Mouse (Mus musculus): ENCODE results near the gene Syn2. TPM values are rescaled to one million over a fixed set of nuclear protein-coding genes. Genes with fewer than 3 reads are reported as not detected.

Syn2 gene
- polyA plus RNA-seq, 1 experiment from 2014 or later: 0.71 TPM

- H3K36me3 ChIP-seq: no peaks in the 10 kb centered on the region
- ATAC-seq (ENCODE audit: insufficient number of reproducible peaks, insufficient read depth, low FRiP score, low TSS enrichment, low read depth): no peak
- no peak overlapping the region for H3K27ac ChIP-seq
- H3K27me3 ChIP-seq: no peaks in the 10 kb centered on the region
- H3K9me3 ChIP-seq: no peaks in the 10 kb centered on the region
- H3K4me1 ChIP-seq (replicated peaks): peaks cover 16% of the 10 kb centered on the region
- H3K4me3 ChIP-seq (replicated peaks): no peak overlapping the region
- 86% methylated on average over 9 of the region's 9 CpGs for WGBS
- H3K9ac ChIP-seq (replicated peaks): no peak overlapping the region
- H3K4me2 ChIP-seq: no peak overlapping the region
Observed at GRCm38 (mm10) chr6:115274705-115275104, 140.0 kb downstream of the Syn2 start.

- 89% methylated on average over 10 of the region's 10 CpGs for WGBS
- H3K4me3 ChIP-seq (replicated peaks): no peak overlapping the region
- H3K9me3 ChIP-seq: no peaks in the 10 kb centered on the region
- no peaks in the 10 kb centered on the region for H3K36me3 ChIP-seq
- H3K4me1 ChIP-seq (replicated peaks): peaks cover 13% of the 10 kb centered on the region
- ATAC-seq (ENCODE audit: insufficient number of reproducible peaks, insufficient read depth, low FRiP score, low TSS enrichment, low read depth): no peak
- no peak overlapping the region for H3K9ac ChIP-seq (replicated peaks)
- no peak overlapping the region for H3K27ac ChIP-seq
- H3K27me3 ChIP-seq: no peaks in the 10 kb centered on the region
- no peak overlapping the region for H3K4me2 ChIP-seq
Observed at GRCm38 (mm10) chr6:115275116-115275815, 140.6 kb downstream of the Syn2 start.

GRCm38 (mm10) chr6:115278086-115278485, 143.4 kb downstream of the Syn2 start:
- no peaks in the 10 kb centered on the region for H3K9me3 ChIP-seq
- H3K36me3 ChIP-seq: no peaks in the 10 kb centered on the region
- H3K4me3 ChIP-seq (replicated peaks): no peak overlapping the region
- no peak overlapping the region for H3K27ac ChIP-seq
- no peak overlapping the region for H3K4me2 ChIP-seq
- 83% methylated on average over 8 of the region's 8 CpGs for WGBS
- H3K9ac ChIP-seq (replicated peaks): no peak overlapping the region
- ATAC-seq (ENCODE audit: insufficient number of reproducible peaks, insufficient read depth, low FRiP score, low TSS enrichment, low read depth): no peak
- H3K4me1 ChIP-seq (replicated peaks): no peaks in the 10 kb centered on the region
- H3K27me3 ChIP-seq: no peaks in the 10 kb centered on the region

- Histone ChIP-seq H3K9ac (replicated peaks) (no peak overlapping the region), H3K4me3 (replicated peaks) (no peak overlapping the region), H3K36me3 (no peaks in the 10 kb centered on the region), H3K27ac (no peak overlapping the region), H3K27me3 (no peaks in the 10 kb centered on the region), H3K9me3 (no peaks in the 10 kb centered on the region), H3K4me2 (no peak overlapping the region), H3K4me1 (replicated peaks) (no peaks in the 10 kb centered on the region)
- ATAC-seq (ENCODE audit: insufficient number of reproducible peaks, insufficient read depth, low FRiP score, low TSS enrichment, low read depth): no peak
- WGBS: 51% methylated on average over 2 of the region's 2 CpGs
Observed at GRCm38 (mm10) chr6:115279639-115280038, 144.9 kb downstream of the Syn2 start.

GRCm38 (mm10) chr6:115284153-115284552, 149.5 kb downstream of the Syn2 start:
- no peaks in the 10 kb centered on the region for H3K36me3 ChIP-seq
- H3K27me3 ChIP-seq: no peaks in the 10 kb centered on the region
- no peaks in the 10 kb centered on the region for H3K4me1 ChIP-seq (replicated peaks)
- H3K9ac ChIP-seq (replicated peaks): no peak overlapping the region
- H3K4me2 ChIP-seq: no peak overlapping the region
- H3K27ac ChIP-seq: no peak overlapping the region
- no peak overlapping the region for H3K4me3 ChIP-seq (replicated peaks)
- WGBS: 89% methylated on average over 2 of the region's 2 CpGs
- H3K9me3 ChIP-seq: no peaks in the 10 kb centered on the region
- no peak for ATAC-seq (ENCODE audit: insufficient number of reproducible peaks, insufficient read depth, low FRiP score, low TSS enrichment, low read depth)

GRCm38 (mm10) chr6:115286441-115286840, 151.7 kb downstream of the Syn2 start:
- no peaks in the 10 kb centered on the region for H3K36me3 ChIP-seq
- no peak for ATAC-seq (ENCODE audit: insufficient number of reproducible peaks, insufficient read depth, low FRiP score, low TSS enrichment, low read depth)
- 73% methylated on average over 6 of the region's 6 CpGs for WGBS
- H3K4me3 ChIP-seq (replicated peaks): no peak overlapping the region
- no peaks in the 10 kb centered on the region for H3K9me3 ChIP-seq
- H3K4me2 ChIP-seq: no peak overlapping the region
- no peaks in the 10 kb centered on the region for H3K27me3 ChIP-seq
- H3K4me1 ChIP-seq (replicated peaks): no peaks in the 10 kb centered on the region
- H3K27ac ChIP-seq: no peak overlapping the region
- H3K9ac ChIP-seq (replicated peaks): no peak overlapping the region

GRCm38 (mm10) chr6:115288223-115288622, 153.5 kb downstream of the Syn2 start:
- Histone ChIP-seq H3K27me3 (no peaks in the 10 kb centered on the region), H3K27ac (no peak overlapping the region), H3K4me1 (replicated peaks) (no peaks in the 10 kb centered on the region), H3K9ac (replicated peaks) (no peak overlapping the region), H3K36me3 (no peaks in the 10 kb centered on the region), H3K9me3 (no peaks in the 10 kb centered on the region), H3K4me2 (no peak overlapping the region), H3K4me3 (replicated peaks) (no peak overlapping the region)
- 86% methylated on average over 3 of the region's 3 CpGs for WGBS
- ATAC-seq (ENCODE audit: insufficient number of reproducible peaks, insufficient read depth, low FRiP score, low TSS enrichment, low read depth): no peak

- WGBS: 58% methylated on average over 5 of the region's 5 CpGs
- no peak for ATAC-seq (ENCODE audit: insufficient number of reproducible peaks, insufficient read depth, low FRiP score, low TSS enrichment, low read depth)
Observed at GRCm38 (mm10) chr6:115290561-115290960, 155.9 kb downstream of the Syn2 start.

GRCm38 (mm10) chr6:115291068-115291467, 156.4 kb downstream of the Syn2 start:
- ATAC-seq (ENCODE audit: insufficient number of reproducible peaks, insufficient read depth, low FRiP score, low TSS enrichment, low read depth): no peak
- WGBS: 79% methylated on average over 2 of the region's 2 CpGs
- no peaks in the 10 kb centered on the region for H3K9me3 ChIP-seq
- no peaks in the 10 kb centered on the region for H3K4me1 ChIP-seq (replicated peaks)
- H3K4me3 ChIP-seq (replicated peaks): no peak overlapping the region
- no peak overlapping the region for H3K27ac ChIP-seq
- H3K36me3 ChIP-seq: no peaks in the 10 kb centered on the region
- no peak overlapping the region for H3K4me2 ChIP-seq
- no peak overlapping the region for H3K9ac ChIP-seq (replicated peaks)
- H3K27me3 ChIP-seq: no peaks in the 10 kb centered on the region

More at GRCm38 (mm10) chr6:115290561-115290960, 155.9 kb downstream of the Syn2 start:
- H3K4me1 ChIP-seq (replicated peaks): no peaks in the 10 kb centered on the region
- H3K36me3 ChIP-seq: no peaks in the 10 kb centered on the region
- no peak overlapping the region for H3K9ac ChIP-seq (replicated peaks)
- no peak overlapping the region for H3K4me2 ChIP-seq
- no peak overlapping the region for H3K27ac ChIP-seq
- H3K27me3 ChIP-seq: no peaks in the 10 kb centered on the region
- H3K9me3 ChIP-seq: no peaks in the 10 kb centered on the region
- no peak overlapping the region for H3K4me3 ChIP-seq (replicated peaks)

- no peak overlapping the region for H3K27ac ChIP-seq
- H3K4me3 ChIP-seq (replicated peaks): no peak overlapping the region
- WGBS: 94% methylated on average over 6 of the region's 6 CpGs
- no peaks in the 10 kb centered on the region for H3K4me1 ChIP-seq (replicated peaks)
- H3K9me3 ChIP-seq: no peaks in the 10 kb centered on the region
- no peaks in the 10 kb centered on the region for H3K27me3 ChIP-seq
- H3K4me2 ChIP-seq: no peak overlapping the region
- H3K36me3 ChIP-seq: no peaks in the 10 kb centered on the region
- H3K9ac ChIP-seq (replicated peaks): no peak overlapping the region
- no peak for ATAC-seq (ENCODE audit: insufficient number of reproducible peaks, insufficient read depth, low FRiP score, low TSS enrichment, low read depth)
Observed at GRCm38 (mm10) chr6:115291823-115292222, 157.1 kb downstream of the Syn2 start.

- Histone ChIP-seq H3K36me3 (no peaks in the 10 kb centered on the region), H3K9ac (replicated peaks) (no peak overlapping the region), H3K27me3 (no peaks in the 10 kb centered on the region), H3K27ac (no peak overlapping the region), H3K9me3 (no peaks in the 10 kb centered on the region), H3K4me1 (replicated peaks) (no peaks in the 10 kb centered on the region), H3K4me3 (replicated peaks) (no peak overlapping the region), H3K4me2 (no peak overlapping the region)
- WGBS: 75% methylated on average over 6 of the region's 6 CpGs
- no peak for ATAC-seq (ENCODE audit: insufficient number of reproducible peaks, insufficient read depth, low FRiP score, low TSS enrichment, low read depth)
Observed at GRCm38 (mm10) chr6:115292621-115293020, 157.9 kb downstream of the Syn2 start.

- Histone ChIP-seq H3K36me3 (no peaks in the 10 kb centered on the region), H3K9me3 (no peaks in the 10 kb centered on the region), H3K27ac (no peak overlapping the region), H3K27me3 (no peaks in the 10 kb centered on the region), H3K4me2 (no peak overlapping the region), H3K4me1 (replicated peaks) (no peaks in the 10 kb centered on the region), H3K4me3 (replicated peaks) (no peak overlapping the region), H3K9ac (replicated peaks) (no peak overlapping the region)
- WGBS: 86% methylated on average over 2 of the region's 2 CpGs
- ATAC-seq (ENCODE audit: insufficient number of reproducible peaks, insufficient read depth, low FRiP score, low TSS enrichment, low read depth): no peak
Observed at GRCm38 (mm10) chr6:115293877-115294276, 159.2 kb downstream of the Syn2 start.

Measured in limb, embryonic 12.5 days (tissue).